Mouse (Mus musculus): ENCODE data around the gene Olfr44.

Gene Olfr44

DNA sequence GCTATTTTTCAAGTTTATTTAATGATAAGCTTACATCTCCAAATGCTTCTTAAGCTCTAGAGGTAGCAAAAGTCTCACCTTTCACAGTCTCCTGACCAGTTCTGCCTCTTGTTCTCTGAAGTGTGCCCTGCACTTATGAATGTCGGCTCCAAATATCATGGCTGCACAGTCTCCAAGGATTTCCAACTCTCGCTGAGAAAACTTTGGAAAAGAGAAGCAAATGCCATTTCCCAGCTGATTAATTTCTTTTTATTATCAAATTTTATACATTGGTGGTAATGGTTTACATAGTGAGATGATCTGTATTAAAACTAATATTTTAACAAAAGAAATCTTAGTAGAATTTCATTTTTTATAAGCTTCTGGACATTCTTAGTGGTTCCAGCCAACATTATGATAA, at the start of gene Olfr44:
Gene Olfr44, minus strand, starts transcription at position 101 of the 400 bp plus-strand sequence.
- DNase-seq (ENCODE audit: low spot score), result no peak

DNA sequence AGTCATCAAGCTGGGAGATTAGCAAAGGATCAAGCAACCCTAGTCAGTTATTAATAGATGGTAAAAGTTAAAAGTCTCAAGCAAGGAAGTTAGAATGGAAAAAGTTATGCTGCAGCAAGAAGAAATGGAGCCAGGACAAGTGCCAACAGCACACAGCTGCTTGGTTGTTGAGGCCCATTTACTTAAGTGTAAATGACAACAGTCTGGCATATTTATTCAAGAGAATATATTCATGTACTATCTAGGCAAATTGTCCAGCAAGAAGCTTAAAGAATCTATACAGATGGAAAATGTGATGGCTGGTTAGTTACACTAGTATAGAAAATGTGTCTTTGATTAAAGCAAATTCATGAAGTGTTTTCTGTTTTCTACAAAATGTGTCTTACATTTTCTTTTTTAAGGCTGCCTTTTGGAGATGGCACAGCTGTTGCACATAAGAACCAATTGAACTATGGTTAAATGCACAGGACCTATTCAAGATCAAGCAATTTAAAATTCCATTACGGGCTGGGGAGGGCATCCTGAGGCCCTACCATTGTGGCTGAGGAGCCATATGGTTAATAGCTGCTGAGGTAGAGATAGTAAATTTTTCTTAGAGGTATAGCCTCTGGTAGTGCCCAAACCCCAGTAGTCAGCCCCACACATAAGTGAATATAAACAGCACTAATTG, 30.0 kb upstream of the Olfr44 start:
- DNase-seq (ENCODE audit: low spot score), result no peak

DNA sequence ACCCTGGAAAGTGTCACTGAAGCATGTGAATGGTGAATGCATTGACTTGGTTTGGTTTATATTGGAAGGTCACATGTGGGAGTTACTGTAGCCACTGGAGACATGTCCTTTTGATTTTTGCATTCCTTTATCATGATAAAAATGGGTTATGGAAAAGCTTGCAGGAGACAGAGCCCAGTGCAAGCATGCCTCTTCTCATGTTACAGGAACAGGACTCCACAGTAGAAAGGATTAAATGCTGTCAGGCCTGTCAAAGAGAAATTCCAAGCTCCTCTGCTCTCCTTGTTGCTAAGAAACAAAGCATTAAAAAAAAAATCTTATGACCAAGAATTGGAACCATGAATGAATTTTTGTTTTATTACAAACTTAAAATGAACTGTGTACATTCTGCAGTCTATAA, 24.8 kb upstream of the Olfr44 start:
- no peak for DNase-seq (ENCODE audit: low spot score)

DNA sequence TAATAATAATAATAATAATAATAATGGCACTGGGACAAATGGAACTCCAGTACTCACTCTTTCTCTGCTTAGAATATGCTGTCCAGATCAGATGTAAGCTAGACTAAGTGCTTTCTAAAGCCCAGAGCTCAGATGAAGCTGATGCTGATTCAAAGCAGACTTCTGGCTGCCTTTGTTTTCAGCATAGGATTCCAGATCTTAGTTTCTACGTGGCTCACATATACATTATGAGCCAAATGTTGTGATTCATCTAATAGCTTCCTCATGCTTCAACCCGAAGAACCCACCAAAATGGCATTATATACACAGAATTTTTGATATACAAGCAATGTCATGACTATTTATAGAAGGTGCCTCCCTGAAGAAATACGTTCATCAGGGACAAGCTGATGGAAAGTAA, 21.7 kb upstream of the Olfr44 start, which contains the start of gene Olfr957:
Gene Olfr957, minus strand, starts transcription at position 279 of the 400 bp plus-strand sequence.
- DNase-seq (ENCODE audit: low spot score), result no peak

DNA sequence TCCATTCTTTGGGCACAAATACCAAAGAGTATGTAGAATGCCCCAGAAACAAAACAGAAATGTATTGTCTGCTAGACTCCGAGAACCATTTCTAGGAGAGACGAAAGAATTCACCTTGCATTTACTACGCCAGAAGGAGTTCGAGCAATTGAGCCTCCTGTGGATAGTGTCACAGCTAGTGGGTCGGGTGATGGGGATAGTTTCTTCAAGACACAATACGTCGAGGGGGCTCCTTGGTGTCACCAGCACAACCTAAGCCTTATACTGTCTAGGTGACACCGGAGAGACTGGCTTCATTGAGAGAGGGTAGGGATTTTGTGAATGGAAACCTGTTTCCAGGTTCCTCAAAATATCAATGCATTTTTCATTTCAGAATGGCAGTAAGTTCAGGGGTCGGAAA, 15.6 kb upstream of the Olfr44 start:
- no peak for DNase-seq (ENCODE audit: low spot score)

DNA sequence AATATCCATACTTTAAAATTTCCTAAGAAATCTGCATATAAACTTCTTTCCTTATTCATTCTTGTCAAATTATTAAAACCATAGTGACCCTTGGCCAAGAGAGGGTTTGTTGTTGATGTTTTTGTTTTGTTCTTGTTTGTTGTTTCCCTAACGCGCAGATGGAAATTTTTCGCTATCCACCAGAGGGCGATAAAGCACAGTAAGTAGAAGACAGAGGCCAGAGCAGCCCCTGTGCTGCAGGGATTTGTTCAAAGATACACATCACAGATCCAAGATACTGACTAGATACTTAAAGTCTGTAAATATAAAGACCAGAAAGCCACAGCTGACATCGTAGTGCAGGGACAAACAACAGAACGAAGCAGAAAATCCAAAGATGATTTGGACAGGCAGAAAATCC, 15.2 kb upstream of the Olfr44 start:
- no peak for DNase-seq (ENCODE audit: low spot score)

DNA sequence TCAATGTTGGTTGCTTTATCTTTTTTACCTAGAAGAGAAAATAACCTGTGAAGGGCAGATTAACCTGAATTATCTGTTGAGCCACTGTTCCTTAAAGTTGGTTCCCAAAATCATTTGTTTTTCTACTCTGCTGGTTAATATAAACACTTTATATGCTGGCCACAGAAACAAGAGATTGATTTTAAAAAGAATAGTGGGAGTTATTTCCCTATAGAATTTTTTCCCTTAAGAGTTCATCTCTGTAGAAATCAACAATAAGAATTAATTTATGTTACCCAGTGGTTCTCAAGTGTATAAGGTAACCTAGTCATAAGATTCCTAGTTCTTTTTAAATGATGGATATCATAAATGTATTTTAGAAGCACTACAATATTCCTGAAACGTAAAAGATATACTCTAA, 22.0 kb downstream of the Olfr44 start, which contains the start of gene Olfr955:
Gene Olfr955, minus strand, starts transcription at position 101 of the 400 bp plus-strand sequence.
- DNase-seq (ENCODE audit: low spot score), result no peak

DNA sequence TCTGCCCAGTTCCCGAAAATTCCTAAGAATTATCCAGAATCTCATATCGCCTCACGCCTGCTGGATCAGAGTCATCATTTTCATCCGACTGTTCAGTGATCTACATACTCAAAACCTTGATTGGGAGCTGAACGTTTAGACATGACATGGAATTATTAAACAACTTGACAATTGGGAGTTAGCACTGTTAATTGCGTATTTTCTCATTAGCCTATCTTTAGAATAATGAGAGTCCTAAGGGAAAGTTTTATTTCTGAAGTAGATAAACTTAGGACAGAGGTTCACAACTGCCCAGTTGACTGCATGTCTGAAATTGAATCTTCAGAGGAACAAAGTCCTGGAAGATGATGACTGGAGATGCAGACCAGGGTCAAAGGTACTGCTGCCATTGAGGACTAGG, 37.4 kb downstream of the Olfr44 start, which contains the start of gene Olfr954:
Gene Olfr954, plus strand, starts transcription at position 301 of the 400 bp plus-strand sequence.
- DNase-seq (ENCODE audit: low spot score), result no peak
